In genomic region chr11:80383626-80384046, GRCm38 (mm10) we compare ENCODE assay signal across 8 mouse cellular contexts. TPM values are rescaled to one million over a fixed set of nuclear protein-coding genes. Genes with fewer than 3 reads are reported as not detected.
DNase-seq lines count a peak whose midpoint lies in the region; ATAC-seq and TF ChIP-seq lines count a peak whose summit lies in the region.

No protein-coding gene starts in this region.

- H3K4me2 ChIP-seq in hindbrain, embryonic 14.5 days (replicated peaks), result peak overlapping the region; percentile 84
- H3K4me2 ChIP-seq in lung, postnatal 0 days (replicated peaks; ENCODE audit: low read depth, low read length), result peak overlapping the region; percentile 68
- H3K4me2 ChIP-seq in stomach, embryonic 16.5 days (ENCODE audit: low read depth, low read length), result no peak overlapping the region

- TF ChIP-seq EP300 in lung, postnatal 0 days (IDR thresholded peaks at IDR 0.05), result no peak

- peaks cover 55% of the 10 kb centered on the region for H3K79me3 ChIP-seq in C2C12 (ENCODE audit: low read depth)

- no peaks in the 10 kb centered on the region for H3K9me3 ChIP-seq in hindbrain, embryonic 14.5 days (ENCODE audit: control insufficient read depth, low read length)
- no peaks in the 10 kb centered on the region for H3K9me3 ChIP-seq in lung, postnatal 0 days (ENCODE audit: low read length)
- H3K9me3 ChIP-seq in stomach, embryonic 16.5 days (replicated peaks; ENCODE audit: control insufficient read depth, low read length), result no peaks in the 10 kb centered on the region

- peak overlapping the region; percentile 97 for H3K4me3 ChIP-seq in cerebellum, adult 2 months (replicated peaks; ENCODE audit: insufficient read depth, low read depth, low read length)
- H3K4me3 ChIP-seq in C2C12 (ENCODE audit: insufficient read depth, poor library complexity, severe bottlenecking), result peak overlapping the region; percentile 96
- peak overlapping the region; percentile 74 for H3K4me3 ChIP-seq in hindbrain, embryonic 14.5 days (replicated peaks; ENCODE audit: low read length)
- H3K4me3 ChIP-seq in lung, postnatal 0 days (ENCODE audit: low read depth, low read length), result peak overlapping the region; percentile 94
- peak overlapping the region; percentile 93 for H3K4me3 ChIP-seq in stomach, embryonic 16.5 days (replicated peaks; ENCODE audit: low read length)

- no peak for TF ChIP-seq POLR2A in cerebellum, adult 2 months (IDR thresholded peaks at IDR 0.05; ENCODE audit: borderline replicate concordance, insufficient read depth, low read length)

- H3ac ChIP-seq in C2C12 (ENCODE audit: control insufficient read depth, insufficient read length, low read depth), result peak overlapping the region; percentile 95

- peak overlapping the region; percentile 92 for H3K9ac ChIP-seq in hindbrain, embryonic 14.5 days
- peak overlapping the region; percentile 92 for H3K9ac ChIP-seq in lung, postnatal 0 days (replicated peaks; ENCODE audit: low read depth)
- peak overlapping the region; percentile 99 for H3K9ac ChIP-seq in stomach, embryonic 16.5 days (ENCODE audit: low read length)

- ATAC-seq in hindbrain, embryonic 14.5 days (ENCODE audit: low FRiP score), result no peak
- ATAC-seq in lung, postnatal 0 days, result peak; percentile 26
- peak; percentile 15; the same call in 1 of the 2 replicates for ATAC-seq in stomach, embryonic 16.5 days (ENCODE audit: insufficient read depth, low FRiP score)

- no peaks in the 10 kb centered on the region; the same call in 1 of the 2 replicates for H3K4me1 ChIP-seq in cerebellum, adult 2 months (ENCODE audit: control insufficient read depth, insufficient read depth, low read length)
- peaks cover 33% of the 10 kb centered on the region for H3K4me1 ChIP-seq in hindbrain, embryonic 14.5 days (replicated peaks; ENCODE audit: control insufficient read depth, insufficient read depth, low read length)
- peaks cover 13% of the 10 kb centered on the region; the same call in 1 of the 2 replicates for H3K4me1 ChIP-seq in lung, postnatal 0 days (ENCODE audit: insufficient read depth, low read depth, low read length)
- H3K4me1 ChIP-seq in stomach, embryonic 16.5 days (ENCODE audit: control insufficient read depth, insufficient read depth, low read length), result peaks cover 11% of the 10 kb centered on the region

- H3K36me3 ChIP-seq in C2C12 (ENCODE audit: control insufficient read depth, insufficient read depth), result peaks cover 40% of the 10 kb centered on the region
- H3K36me3 ChIP-seq in hindbrain, embryonic 14.5 days (replicated peaks; ENCODE audit: control insufficient read depth, insufficient read depth), result peaks cover 27% of the 10 kb centered on the region
- H3K36me3 ChIP-seq in lung, postnatal 0 days (ENCODE audit: insufficient read depth, low read length), result peaks cover 12% of the 10 kb centered on the region; the same call in 1 of the 2 replicates
- H3K36me3 ChIP-seq in stomach, embryonic 16.5 days (ENCODE audit: control insufficient read depth, insufficient read depth, low read length), result peaks cover 10% of the 10 kb centered on the region; the same call in 1 of the 2 replicates

- no peak for TF ChIP-seq CTCF in cerebellum, adult 2 months (IDR thresholded peaks at IDR 0.05; ENCODE audit: borderline replicate concordance, insufficient read depth, low read depth, low read length)
- TF ChIP-seq CTCF in C2C12 (IDR thresholded peaks at IDR 0.05; ENCODE audit: control insufficient read depth, insufficient read depth, insufficient read length), result no peak
- TF ChIP-seq CTCF in lung, postnatal 0 days (IDR thresholded peaks at IDR 0.05), result no peak

- no peak for DNase-seq in cerebellum, adult 2 months
- DNase-seq in cerebellum, adult 9-10 months, result no peak
- peak; percentile 14 for DNase-seq in embryo, embryonic 11.5 days (ENCODE audit: low read depth, low spot score)
- peak; percentile 39 for DNase-seq in hindbrain, embryonic 14.5 days (ENCODE audit: low spot score)
- peak; percentile 77 for DNase-seq in lung, postnatal 0 days (ENCODE audit: low spot score)
- no peak for DNase-seq in layer of hippocampus, postnatal 25 days (ENCODE audit: extremely low spot score in 1 of 2, low spot score in 1 of 2)

- H3K27me3 ChIP-seq in cerebellum, adult 2 months (ENCODE audit: control insufficient read depth, insufficient read depth, low read length), result no peaks in the 10 kb centered on the region
- no peaks in the 10 kb centered on the region for H3K27me3 ChIP-seq in C2C12 (ENCODE audit: control insufficient read depth, insufficient read depth, insufficient read length)
- no peaks in the 10 kb centered on the region for H3K27me3 ChIP-seq in hindbrain, embryonic 14.5 days (ENCODE audit: control insufficient read depth, insufficient read depth, low read length)
- H3K27me3 ChIP-seq in lung, postnatal 0 days (replicated peaks; ENCODE audit: insufficient read depth, low read length), result no peaks in the 10 kb centered on the region
- no peaks in the 10 kb centered on the region for H3K27me3 ChIP-seq in stomach, embryonic 16.5 days (ENCODE audit: control insufficient read depth, insufficient read depth, low read length)

- H3K27ac ChIP-seq in cerebellum, adult 2 months (ENCODE audit: insufficient read depth, low read length), result peak overlapping the region; percentile 67
- peak overlapping the region; percentile 90 for H3K27ac ChIP-seq in hindbrain, embryonic 14.5 days
- H3K27ac ChIP-seq in lung, postnatal 0 days (ENCODE audit: low read length), result peak overlapping the region; percentile 93
- peak overlapping the region; percentile 95 for H3K27ac ChIP-seq in stomach, embryonic 16.5 days (ENCODE audit: low read length)

- H3K79me2 ChIP-seq in C2C12 (ENCODE audit: control insufficient read depth, insufficient read depth), result peaks cover 62% of the 10 kb centered on the region

- under 1% methylated on average over 20 of the region's 20 CpGs for WGBS in cerebellum, adult 2 months
- under 1% methylated on average over 20 of the region's 20 CpGs for WGBS in hindbrain, embryonic 14.5 days
- under 1% methylated on average over 20 of the region's 20 CpGs for WGBS in lung, postnatal 0 days
- 0% methylated on average over 20 of the region's 20 CpGs for WGBS in stomach, embryonic 16.5 days

TF ChIP-seq in C2C12, 6 proteins besides CTCF, POLR2A, EP300 and RAD21:
- TF ChIP-seq MYOG (IDR thresholded peaks at IDR 0.05; ENCODE audit: control insufficient read depth, extremely low read depth, insufficient read length) (no peak), CEBPB (IDR thresholded peaks at IDR 0.05; ENCODE audit: low read depth) (peak; percentile 24)

RNA-seq across cellular contexts. Expression of gene Zfp207, which starts 0.6 kb away (rescaled TPM):
- polyA plus RNA-seq in cerebellum, adult 2 months (2012; rRNA removed), result 142 and 149 TPM in 2 replicates
- 92.9 TPM for polyA plus RNA-seq in C2C12 (2012; fragmentation: generic; extraction: Trizol)
- 190 and 213 TPM in 2 replicates for polyA plus RNA-seq in hindbrain, embryonic 14.5 days (2014; fragmentation: Nextera tagmentation; extraction: Ambion mirVana)
- polyA plus RNA-seq in lung, postnatal 0 days (2015; fragmentation: Nextera tagmentation; extraction: Ambion mirVana), result 120 and 125 TPM in 2 replicates
- 187 and 192 TPM in 2 replicates for polyA plus RNA-seq in stomach, embryonic 16.5 days (2015; fragmentation: Nextera tagmentation; extraction: Ambion mirVana)
- total RNA-seq in layer of hippocampus, postnatal 25 days (2021), result 100 to 1,000 TPM; 133 to 153 TPM

RNA-seq across cellular contexts. Expression of gene 5730455P16Rik, which starts 5.8 kb away (rescaled TPM):
- 33.5 and 34.4 TPM in 2 replicates for polyA plus RNA-seq in cerebellum, adult 2 months (2012; rRNA removed)
- polyA plus RNA-seq in C2C12 (2012; fragmentation: generic; extraction: Trizol), result 4.3 TPM
- 37.6 and 40.4 TPM in 2 replicates for polyA plus RNA-seq in hindbrain, embryonic 14.5 days (2014; fragmentation: Nextera tagmentation; extraction: Ambion mirVana)
- polyA plus RNA-seq in lung, postnatal 0 days (2015; fragmentation: Nextera tagmentation; extraction: Ambion mirVana), result 13.3 and 14.3 TPM in 2 replicates
- 14.1 and 17.1 TPM in 2 replicates for polyA plus RNA-seq in stomach, embryonic 16.5 days (2015; fragmentation: Nextera tagmentation; extraction: Ambion mirVana)
- total RNA-seq in layer of hippocampus, postnatal 25 days (2021), result 10 to 100 TPM; 48.6 to 53.0 TPM

RNA-seq across cellular contexts. Expression of gene Psmd11, which starts 44.8 kb away (rescaled TPM):
- 73.1 and 74.9 TPM in 2 replicates for polyA plus RNA-seq in cerebellum, adult 2 months (2012; rRNA removed)
- 82.9 TPM for polyA plus RNA-seq in C2C12 (2012; fragmentation: generic; extraction: Trizol)
- polyA plus RNA-seq in hindbrain, embryonic 14.5 days (2014; fragmentation: Nextera tagmentation; extraction: Ambion mirVana), result 256 and 266 TPM in 2 replicates
- polyA plus RNA-seq in lung, postnatal 0 days (2015; fragmentation: Nextera tagmentation; extraction: Ambion mirVana), result 173 and 190 TPM in 2 replicates
- polyA plus RNA-seq in stomach, embryonic 16.5 days (2015; fragmentation: Nextera tagmentation; extraction: Ambion mirVana), result 267 and 270 TPM in 2 replicates
- 10 to 100 TPM; 91.5 to 93.1 TPM for total RNA-seq in layer of hippocampus, postnatal 25 days (2021)

Comparison
In these comparisons a context has a peak if more than half of its experiments do, and no peak if none do; other contexts are left out.
1. DNase-seq: peak in embryo, embryonic 11.5 days (single experiment), hindbrain, embryonic 14.5 days (single experiment) and lung, postnatal 0 days (single experiment); none in cerebellum, adult 2 months (0 of 2), cerebellum, adult 9-10 months (single experiment) and layer of hippocampus, postnatal 25 days (0 of 2).
2. Peak in every context shown above with its lines, with median percentiles within 50 percentile points of each other: H3K27ac ChIP-seq, H3K4me3 ChIP-seq and H3K9ac ChIP-seq.